Mouse (Mus musculus): ENCODE measurements around the gene Ubn1. TPM values are rescaled to one million over a fixed set of nuclear protein-coding genes. Genes with fewer than 3 reads are reported as not detected.

Ubn1 gene
- total RNA-seq, 1 experiment = 16.0 TPM

DNA sequence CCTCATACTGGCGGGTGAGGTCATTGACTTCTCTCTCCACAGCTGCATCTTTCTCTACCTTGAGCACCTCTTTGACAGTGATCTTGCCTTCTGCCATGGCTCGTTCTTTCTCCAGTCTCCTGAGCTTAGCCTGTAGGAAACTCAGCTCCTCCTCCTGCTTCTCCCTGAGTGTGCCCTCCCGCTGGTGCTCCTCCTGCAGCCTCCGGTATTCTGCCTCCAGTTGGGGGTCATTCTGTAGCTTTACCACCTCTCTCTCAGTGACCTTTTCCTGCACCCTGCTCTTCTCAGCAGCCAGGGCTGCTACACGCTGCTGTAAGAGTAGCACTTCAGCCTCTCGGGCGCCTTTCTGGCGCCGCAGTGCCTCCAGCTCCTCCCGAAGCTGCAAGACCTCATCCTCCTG lies 39.2 kb downstream of the Ubn1 start:
- Histone ChIP-seq H3K27ac (ENCODE audit: insufficient read depth, low read depth, low read length, poor library complexity, severe bottlenecking) (no peak overlapping the region), H3K9me3 (ENCODE audit: control insufficient read depth, insufficient read depth, low read depth, low read length) (no peaks in the 10 kb centered on the region), H3K4me1 (ENCODE audit: control insufficient read depth in 2 of 2, insufficient read depth in 2 of 2, low read length in 2 of 2, poor library complexity in 1 of 2) (0 out of 4 replicates have a peak, but pooled peaks cover 0 to 5% of the 10 kb centered on the region in 2 experiments), H3K4me3 (ENCODE audit: insufficient read depth in 1 of 2, low read depth in 1 of 2, low read length in 2 of 2, poor library complexity in 1 of 2, severe bottlenecking in 1 of 2) (peak overlapping the region; percentile 1 to 41; a peak in 2 of 4 replicates), H3K36me3 (ENCODE audit: control insufficient read depth, insufficient read depth, low read length, poor library complexity, severe bottlenecking) (peaks cover 4% of the 10 kb centered on the region; the same call in 1 of the 2 replicates), H3K9ac (ENCODE audit: insufficient read depth, low read depth, low read length, poor library complexity, severe bottlenecking) (no peak overlapping the region)
- TF ChIP-seq ZC3H11A (IDR thresholded peaks at IDR 0.05; ENCODE audit: borderline replicate concordance, low read depth, low read length) (no peak), HCFC1 (IDR thresholded peaks at IDR 0.05; ENCODE audit: borderline replicate concordance, insufficient read depth, low read length) (no peak), MAFK (IDR thresholded peaks at IDR 0.05; ENCODE audit: insufficient read depth, low read depth, low read length) (no peak), CHD2 (IDR thresholded peaks at IDR 0.05; ENCODE audit: low read depth, low read length) (no peak), ZNF384 (IDR thresholded peaks at IDR 0.05; ENCODE audit: low read depth, low read length) (no peak)
- in situ Hi-C loops (cut with MboI; ENCODE audit: low sequenced_read_pairs in 2 of 2, unreplicated experiment in 2 of 2) = no loop called here
- DNase-seq (ENCODE audit: low read depth, low spot score) = no peak

DNA sequence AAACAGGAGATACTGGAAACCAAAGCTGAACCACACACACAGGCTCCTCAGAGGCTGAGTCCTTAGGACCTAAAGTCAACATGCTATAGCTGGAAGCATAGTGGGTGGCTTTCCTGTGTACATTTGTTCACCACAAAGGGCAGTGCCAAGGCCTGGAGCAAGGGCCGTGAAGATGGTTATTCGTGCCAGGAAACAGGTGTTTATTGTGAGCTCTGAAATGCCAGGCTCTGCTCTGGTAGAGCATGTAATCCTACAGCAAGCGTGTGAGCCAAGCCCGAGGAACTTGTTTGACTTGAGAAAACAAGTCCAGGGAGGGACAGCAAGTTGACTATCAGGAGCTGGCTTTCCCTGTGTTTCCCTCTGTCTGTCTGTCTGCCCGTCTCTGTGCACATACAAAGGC lies 43.4 kb downstream of the Ubn1 start:
- H3K27ac ChIP-seq (ENCODE audit: insufficient read depth, low read depth, low read length, poor library complexity, severe bottlenecking) = no peak overlapping the region
- H3K4me3 ChIP-seq (ENCODE audit: insufficient read depth in 1 of 2, low read depth in 1 of 2, low read length in 2 of 2, poor library complexity in 1 of 2, severe bottlenecking in 1 of 2) = no peak overlapping the region
- no peak overlapping the region for H3K9ac ChIP-seq (ENCODE audit: insufficient read depth, low read depth, low read length, poor library complexity, severe bottlenecking)
- H3K36me3 ChIP-seq (ENCODE audit: control insufficient read depth, insufficient read depth, low read length, poor library complexity, severe bottlenecking) = no peaks in the 10 kb centered on the region
- in situ Hi-C loops (cut with MboI; ENCODE audit: low sequenced_read_pairs in 2 of 2, unreplicated experiment in 2 of 2) = no loop called here
- no peak for DNase-seq (ENCODE audit: low read depth, low spot score)
- no peaks in the 10 kb centered on the region for H3K9me3 ChIP-seq (ENCODE audit: control insufficient read depth, insufficient read depth, low read depth, low read length)
- H3K4me1 ChIP-seq (ENCODE audit: control insufficient read depth in 2 of 2, insufficient read depth in 2 of 2, low read length in 2 of 2, poor library complexity in 1 of 2) = 0 out of 4 replicates have a peak, but pooled peaks cover 0 to under 1% of the 10 kb centered on the region in 2 experiments
- no peak for TF ChIP-seq ZNF384 (IDR thresholded peaks at IDR 0.05; ENCODE audit: low read depth, low read length)
- no peak for TF ChIP-seq HCFC1 (IDR thresholded peaks at IDR 0.05; ENCODE audit: borderline replicate concordance, insufficient read depth, low read length)
- no peak for TF ChIP-seq ZC3H11A (IDR thresholded peaks at IDR 0.05; ENCODE audit: borderline replicate concordance, low read depth, low read length)

DNA sequence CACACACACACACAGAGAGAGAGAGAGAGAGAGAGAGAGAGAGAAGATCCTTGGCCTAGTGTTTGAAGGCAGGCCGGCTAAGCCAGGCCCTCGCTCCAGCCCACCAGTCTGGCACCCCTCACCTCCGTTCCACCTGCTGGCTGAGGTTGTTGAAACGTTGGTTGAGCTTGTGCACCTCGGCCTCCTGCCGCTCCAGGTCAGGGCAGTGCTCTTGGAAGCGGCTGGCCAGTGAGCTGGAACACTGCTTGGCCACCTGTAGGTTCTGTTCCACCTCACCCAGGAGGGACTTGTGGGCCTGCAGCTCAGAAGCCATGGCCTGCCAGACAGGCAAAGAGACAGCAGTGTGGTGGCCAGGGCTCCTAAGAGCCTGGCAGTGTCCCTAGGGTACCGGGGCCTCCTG lies 46.6 kb downstream of the Ubn1 start:
- Histone ChIP-seq H3K9me3 (ENCODE audit: control insufficient read depth, insufficient read depth, low read depth, low read length) (no peaks in the 10 kb centered on the region), H3K27ac (ENCODE audit: insufficient read depth, low read depth, low read length, poor library complexity, severe bottlenecking) (no peak overlapping the region), H3K4me3 (ENCODE audit: insufficient read depth in 1 of 2, low read depth in 1 of 2, low read length in 2 of 2, poor library complexity in 1 of 2, severe bottlenecking in 1 of 2) (no peak overlapping the region), H3K36me3 (ENCODE audit: control insufficient read depth, insufficient read depth, low read length, poor library complexity, severe bottlenecking) (no peaks in the 10 kb centered on the region), H3K9ac (ENCODE audit: insufficient read depth, low read depth, low read length, poor library complexity, severe bottlenecking) (no peak overlapping the region), H3K4me1 (ENCODE audit: control insufficient read depth in 2 of 2, insufficient read depth in 2 of 2, low read length in 2 of 2, poor library complexity in 1 of 2) (no peaks in the 10 kb centered on the region)
- TF ChIP-seq HCFC1 (IDR thresholded peaks at IDR 0.05; ENCODE audit: borderline replicate concordance, insufficient read depth, low read length) (no peak), MAFK (IDR thresholded peaks at IDR 0.05; ENCODE audit: insufficient read depth, low read depth, low read length) (no peak), ZC3H11A (IDR thresholded peaks at IDR 0.05; ENCODE audit: borderline replicate concordance, low read depth, low read length) (no peak), CHD2 (IDR thresholded peaks at IDR 0.05; ENCODE audit: low read depth, low read length) (no peak), ZNF384 (IDR thresholded peaks at IDR 0.05; ENCODE audit: low read depth, low read length) (no peak)
- in situ Hi-C loops (cut with MboI; ENCODE audit: low sequenced_read_pairs in 2 of 2, unreplicated experiment in 2 of 2) = no loop called here
- no peak for DNase-seq (ENCODE audit: low read depth, low spot score)

DNA sequence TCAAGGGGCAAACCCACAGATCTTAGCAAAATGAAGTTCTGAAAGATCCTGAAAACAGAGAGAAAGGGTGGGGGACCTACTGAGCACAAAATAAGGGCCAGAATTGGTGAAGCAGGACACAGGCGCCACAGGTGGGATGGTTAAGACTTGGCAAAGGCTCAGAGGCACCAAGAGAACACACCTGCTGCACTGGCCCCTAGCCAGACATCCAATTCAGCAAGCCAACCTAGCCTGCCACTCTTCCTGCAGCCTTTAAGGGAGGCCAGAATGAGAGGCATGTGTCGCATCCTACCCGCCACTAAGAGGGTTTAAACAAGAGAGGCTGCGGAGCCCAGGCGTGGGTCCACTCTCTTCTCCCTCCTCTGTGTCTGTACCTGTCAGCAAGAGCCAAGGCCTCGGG lies 51.1 kb downstream of the Ubn1 start:
- Histone ChIP-seq H3K9me3 (ENCODE audit: control insufficient read depth, insufficient read depth, low read depth, low read length) (no peaks in the 10 kb centered on the region), H3K4me3 (ENCODE audit: insufficient read depth in 1 of 2, low read depth in 1 of 2, low read length in 2 of 2, poor library complexity in 1 of 2, severe bottlenecking in 1 of 2) (no peak overlapping the region), H3K27ac (ENCODE audit: insufficient read depth, low read depth, low read length, poor library complexity, severe bottlenecking) (no peak overlapping the region), H3K36me3 (ENCODE audit: control insufficient read depth, insufficient read depth, low read length, poor library complexity, severe bottlenecking) (no peaks in the 10 kb centered on the region; the same call in 1 of the 2 replicates), H3K9ac (ENCODE audit: insufficient read depth, low read depth, low read length, poor library complexity, severe bottlenecking) (no peak overlapping the region), H3K4me1 (ENCODE audit: control insufficient read depth in 2 of 2, insufficient read depth in 2 of 2, low read length in 2 of 2, poor library complexity in 1 of 2) (no peaks in the 10 kb centered on the region)
- no peak for DNase-seq (ENCODE audit: low read depth, low spot score)
- in situ Hi-C loops (cut with MboI; ENCODE audit: low sequenced_read_pairs in 2 of 2, unreplicated experiment in 2 of 2) = no loop called here
- no peak for TF ChIP-seq ZNF384 (IDR thresholded peaks at IDR 0.05; ENCODE audit: low read depth, low read length)
- TF ChIP-seq HCFC1 (IDR thresholded peaks at IDR 0.05; ENCODE audit: borderline replicate concordance, insufficient read depth, low read length) = no peak
- TF ChIP-seq CHD2 (IDR thresholded peaks at IDR 0.05; ENCODE audit: low read depth, low read length) = no peak
- no peak for TF ChIP-seq MAFK (IDR thresholded peaks at IDR 0.05; ENCODE audit: insufficient read depth, low read depth, low read length)
- no peak for TF ChIP-seq ZC3H11A (IDR thresholded peaks at IDR 0.05; ENCODE audit: borderline replicate concordance, low read depth, low read length)

DNA sequence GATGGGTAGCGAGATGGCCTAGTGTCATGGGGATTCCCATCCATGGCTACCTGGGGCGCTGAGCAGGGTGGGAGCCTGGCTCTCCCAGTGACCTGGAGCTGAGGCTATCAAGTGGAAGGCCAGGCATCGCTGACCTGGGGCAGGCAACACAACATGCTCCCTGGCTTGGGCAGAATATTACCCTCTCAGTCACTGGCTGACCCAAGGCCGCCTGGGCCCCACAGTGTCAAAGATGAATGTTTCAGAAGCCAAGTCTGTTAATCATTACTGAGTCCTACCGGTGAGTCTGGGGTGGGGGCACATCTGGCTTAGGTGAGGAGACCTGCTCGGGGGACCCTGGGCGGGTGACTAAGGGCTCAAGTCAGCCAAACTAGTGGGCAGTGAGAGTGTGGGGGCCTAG lies 60.0 kb downstream of the Ubn1 start:
- H3K4me1 ChIP-seq (ENCODE audit: control insufficient read depth in 2 of 2, insufficient read depth in 2 of 2, low read length in 2 of 2, poor library complexity in 1 of 2) = peaks cover 5 to 6% of the 10 kb centered on the region in 2 experiments; a peak in 3 of 4 replicates
- DNase-seq (ENCODE audit: low read depth, low spot score) = no peak
- in situ Hi-C loops (cut with MboI; ENCODE audit: low sequenced_read_pairs in 2 of 2, unreplicated experiment in 2 of 2) = no loop called here
- H3K9me3 ChIP-seq (ENCODE audit: control insufficient read depth, insufficient read depth, low read depth, low read length) = no peaks in the 10 kb centered on the region
- H3K27ac ChIP-seq (ENCODE audit: insufficient read depth, low read depth, low read length, poor library complexity, severe bottlenecking) = no peak overlapping the region
- no peak overlapping the region for H3K9ac ChIP-seq (ENCODE audit: insufficient read depth, low read depth, low read length, poor library complexity, severe bottlenecking)
- TF ChIP-seq CHD2 (IDR thresholded peaks at IDR 0.05; ENCODE audit: low read depth, low read length) (no peak), ZC3H11A (IDR thresholded peaks at IDR 0.05; ENCODE audit: borderline replicate concordance, low read depth, low read length) (no peak), HCFC1 (IDR thresholded peaks at IDR 0.05; ENCODE audit: borderline replicate concordance, insufficient read depth, low read length) (no peak), MAFK (IDR thresholded peaks at IDR 0.05; ENCODE audit: insufficient read depth, low read depth, low read length) (no peak), ZNF384 (IDR thresholded peaks at IDR 0.05; ENCODE audit: low read depth, low read length) (no peak)
- no peak overlapping the region for H3K4me3 ChIP-seq (ENCODE audit: insufficient read depth in 1 of 2, low read depth in 1 of 2, low read length in 2 of 2, poor library complexity in 1 of 2, severe bottlenecking in 1 of 2)
- H3K36me3 ChIP-seq (ENCODE audit: control insufficient read depth, insufficient read depth, low read length, poor library complexity, severe bottlenecking) = no peaks in the 10 kb centered on the region

All from ES-E14 (cell line).